Mouse (Mus musculus): ENCODE results near the gene Acot8. TPM values are rescaled to one million over a fixed set of nuclear protein-coding genes. Genes with fewer than 3 reads are reported as not detected.
"Not testable (repeated sequence)": the region's sequence is repeated elsewhere in the genome, so short reads cannot be mapped to it uniquely, and the experiment has no call there.

Gene Acot8
- polyA plus RNA-seq, 1 experiment = not detected

DNA sequence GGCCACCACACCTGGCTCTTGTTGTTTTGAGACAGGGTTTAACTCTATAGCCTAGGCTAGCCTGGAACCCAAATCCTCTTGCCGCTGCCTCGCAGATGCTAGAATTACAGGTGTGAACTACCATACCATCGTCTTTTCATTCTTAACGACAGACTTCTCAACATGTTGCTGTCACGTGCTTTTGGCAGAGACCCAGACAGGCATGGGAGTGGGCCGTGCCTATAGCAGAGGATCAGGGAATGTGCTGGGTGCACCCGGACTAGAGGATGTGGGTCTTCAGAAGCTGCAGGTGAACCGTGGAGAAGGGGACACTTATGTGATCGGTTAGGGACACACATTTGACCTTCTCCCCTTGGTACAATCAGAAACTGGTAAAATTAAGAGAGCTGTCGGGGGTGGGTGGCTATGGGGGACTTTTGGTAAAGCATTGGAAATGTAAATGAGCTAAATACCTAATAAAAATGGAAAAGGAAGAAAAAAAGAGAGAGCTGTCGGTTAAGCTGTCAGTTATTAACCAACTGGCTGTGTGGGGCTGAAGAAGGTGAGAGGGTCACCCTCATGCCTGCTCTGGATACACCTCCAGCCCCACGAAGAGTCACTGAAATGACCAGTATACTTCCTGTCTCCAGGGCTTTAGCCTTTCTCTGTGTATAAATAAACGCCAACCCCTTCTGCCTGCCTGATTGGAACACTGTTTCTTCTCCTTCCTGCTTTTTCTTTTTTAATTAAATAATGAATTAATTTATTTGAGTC is 4.3 kb downstream of the Acot8 start:
- Histone ChIP-seq H3K27ac (ENCODE audit: insufficient read depth, low read depth, low read length) (no peak overlapping the region), H3K4me1 (ENCODE audit: control insufficient read depth, insufficient read depth, low read length) (peaks cover 13% of the 10 kb centered on the region), H3K4me3 (ENCODE audit: insufficient read depth, low read depth, low read length) (no peak overlapping the region)
- 89% methylated on average over 13 of the region's 13 CpGs for WGBS
- no peak for TF ChIP-seq POLR2A (IDR thresholded peaks at IDR 0.05; ENCODE audit: insufficient read depth, low read depth, low read length)
- no peak for TF ChIP-seq CTCF (IDR thresholded peaks at IDR 0.05; ENCODE audit: insufficient read depth, low read depth, low read length)

- WGBS = 81% methylated on average over 6 of the region's 6 CpGs
- not testable (repeated sequence) for H3K27ac ChIP-seq (ENCODE audit: insufficient read depth, low read depth, low read length); H3K4me1 ChIP-seq (ENCODE audit: control insufficient read depth, insufficient read depth, low read length); H3K4me3 ChIP-seq (ENCODE audit: insufficient read depth, low read depth, low read length)
Observed at GRCm38 (mm10) chr2:164798554-164798953, 6.1 kb downstream of the Acot8 start.

- H3K4me1 ChIP-seq (ENCODE audit: control insufficient read depth, insufficient read depth, low read length) = peaks cover 10% of the 10 kb centered on the region
- 75% methylated on average over 4 of the region's 4 CpGs for WGBS
- no peak overlapping the region for H3K4me3 ChIP-seq (ENCODE audit: insufficient read depth, low read depth, low read length)
- TF ChIP-seq POLR2A (IDR thresholded peaks at IDR 0.05; ENCODE audit: insufficient read depth, low read depth, low read length) (no peak), CTCF (IDR thresholded peaks at IDR 0.05; ENCODE audit: insufficient read depth, low read depth, low read length) (no peak)
- no peak overlapping the region for H3K27ac ChIP-seq (ENCODE audit: insufficient read depth, low read depth, low read length)
Observed at GRCm38 (mm10) chr2:164795868-164796267, 8.8 kb downstream of the Acot8 start.

GRCm38 (mm10) chr2:164794293-164794692 is 10.4 kb downstream of the Acot8 start:
- TF ChIP-seq POLR2A (IDR thresholded peaks at IDR 0.05; ENCODE audit: insufficient read depth, low read depth, low read length) (no peak), CTCF (IDR thresholded peaks at IDR 0.05; ENCODE audit: insufficient read depth, low read depth, low read length) (peak; percentile 47; the same call in 1 of the 2 replicates)
- WGBS = 9% methylated on average over 5 of the region's 5 CpGs
- Histone ChIP-seq H3K4me1 (ENCODE audit: control insufficient read depth, insufficient read depth, low read length) (peaks cover 10% of the 10 kb centered on the region), H3K4me3 (ENCODE audit: insufficient read depth, low read depth, low read length) (no peak overlapping the region), H3K27ac (ENCODE audit: insufficient read depth, low read depth, low read length) (no peak overlapping the region)

DNA sequence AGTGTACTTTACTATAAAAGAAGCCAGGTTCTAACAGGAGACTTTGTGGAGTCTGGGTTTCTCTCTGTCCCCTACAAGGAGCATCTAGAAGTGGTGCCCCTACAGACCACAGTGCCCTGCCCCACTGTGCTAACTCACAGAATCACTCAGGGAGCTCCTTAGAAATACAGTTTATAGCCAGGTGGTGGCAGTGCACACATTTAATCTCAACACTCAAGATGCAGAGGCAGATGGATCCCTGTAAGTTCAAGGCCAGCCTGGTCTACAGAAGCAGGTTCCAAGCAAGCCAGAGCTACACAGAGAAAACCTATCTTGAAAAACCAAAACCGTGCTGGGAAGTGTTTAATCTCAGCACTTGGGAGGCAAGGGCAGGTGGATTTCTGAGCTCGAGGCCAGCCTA is 10.9 kb downstream of the Acot8 start:
- H3K4me3 ChIP-seq (ENCODE audit: insufficient read depth, low read depth, low read length) = no peak overlapping the region
- H3K4me1 ChIP-seq (ENCODE audit: control insufficient read depth, insufficient read depth, low read length) = peaks cover 14% of the 10 kb centered on the region
- TF ChIP-seq POLR2A (IDR thresholded peaks at IDR 0.05; ENCODE audit: insufficient read depth, low read depth, low read length) (no peak), CTCF (IDR thresholded peaks at IDR 0.05; ENCODE audit: insufficient read depth, low read depth, low read length) (no peak)
- H3K27ac ChIP-seq (ENCODE audit: insufficient read depth, low read depth, low read length) = no peak overlapping the region
- 82% methylated on average over 2 of the region's 2 CpGs for WGBS

DNA sequence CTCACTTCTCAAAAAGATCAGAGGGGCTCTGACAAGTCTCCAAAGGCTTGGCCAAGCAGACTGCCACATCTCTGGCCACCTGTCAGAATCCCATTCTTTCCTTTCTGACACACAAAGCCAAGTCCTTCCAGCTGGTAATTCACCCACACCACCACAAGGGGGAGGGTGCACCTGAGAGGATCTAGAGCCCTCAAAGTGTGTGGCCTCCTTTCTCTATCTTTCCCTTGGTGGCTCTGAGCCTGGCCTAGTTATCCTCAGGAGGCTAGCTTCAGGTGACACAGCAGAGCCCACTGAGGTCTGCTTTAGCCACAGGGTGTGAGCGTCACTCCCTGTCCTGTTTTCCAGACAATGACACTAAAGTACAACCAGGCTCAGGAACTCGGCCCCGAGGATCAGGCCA is 11.4 kb downstream of the Acot8 start:
- Histone ChIP-seq H3K4me3 (ENCODE audit: insufficient read depth, low read depth, low read length) (no peak overlapping the region), H3K27ac (ENCODE audit: insufficient read depth, low read depth, low read length) (no peak overlapping the region), H3K4me1 (ENCODE audit: control insufficient read depth, insufficient read depth, low read length) (peaks cover 18% of the 10 kb centered on the region)
- 67% methylated on average over 3 of the region's 3 CpGs for WGBS
- peak; percentile 20; the same call in 1 of the 2 replicates for TF ChIP-seq CTCF (IDR thresholded peaks at IDR 0.05; ENCODE audit: insufficient read depth, low read depth, low read length)
- no peak for TF ChIP-seq POLR2A (IDR thresholded peaks at IDR 0.05; ENCODE audit: insufficient read depth, low read depth, low read length)

DNA sequence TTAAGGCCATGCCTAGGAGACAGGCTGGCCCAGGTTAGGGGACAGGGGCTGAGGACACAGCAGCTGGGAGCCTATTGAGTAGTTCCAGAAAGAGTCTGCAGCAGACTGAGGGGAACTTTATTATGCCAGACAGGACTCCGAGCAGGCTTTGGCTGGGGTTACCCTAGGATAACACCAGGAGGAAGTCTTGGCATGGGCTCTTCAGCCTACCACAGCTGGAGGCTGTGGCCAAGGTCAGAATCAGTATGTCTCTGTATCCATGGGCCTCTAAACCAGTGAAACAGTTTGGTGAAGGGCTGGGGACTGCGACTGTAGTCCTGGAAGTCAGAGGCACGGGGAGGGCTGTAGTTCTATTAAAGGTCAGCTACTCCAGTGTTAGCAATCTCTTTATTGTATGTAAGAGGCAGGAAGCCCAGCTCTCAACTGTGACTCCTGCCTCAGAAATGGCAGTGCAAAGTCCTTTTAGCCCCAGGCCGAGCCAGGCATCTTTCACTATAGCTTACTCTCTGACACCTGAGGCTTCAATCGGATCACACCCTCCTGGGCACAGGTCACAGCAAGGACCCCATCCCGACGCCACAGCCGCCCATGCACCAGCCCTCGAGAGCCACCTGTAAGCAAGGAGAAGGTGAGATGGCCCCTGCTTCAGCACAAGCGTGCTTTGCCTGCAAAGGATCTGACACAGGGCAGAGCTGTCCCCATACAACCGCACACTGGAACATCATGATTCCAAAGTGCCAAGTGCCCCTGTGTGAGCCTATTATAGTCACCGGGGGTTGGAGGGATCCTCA is 12.1 kb downstream of the Acot8 start:
- WGBS = 84% methylated on average over 12 of the region's 12 CpGs
- H3K4me3 ChIP-seq (ENCODE audit: insufficient read depth, low read depth, low read length) = no peak overlapping the region
- peaks cover 23% of the 10 kb centered on the region for H3K4me1 ChIP-seq (ENCODE audit: control insufficient read depth, insufficient read depth, low read length)
- H3K27ac ChIP-seq (ENCODE audit: insufficient read depth, low read depth, low read length) = no peak overlapping the region
- no peak for TF ChIP-seq POLR2A (IDR thresholded peaks at IDR 0.05; ENCODE audit: insufficient read depth, low read depth, low read length)
- no peak for TF ChIP-seq CTCF (IDR thresholded peaks at IDR 0.05; ENCODE audit: insufficient read depth, low read depth, low read length)

- 77% methylated on average over 18 of the region's 18 CpGs for WGBS
- Histone ChIP-seq H3K27ac (ENCODE audit: insufficient read depth, low read depth, low read length) (no peak overlapping the region), H3K4me1 (ENCODE audit: control insufficient read depth, insufficient read depth, low read length) (peaks cover 23% of the 10 kb centered on the region), H3K4me3 (ENCODE audit: insufficient read depth, low read depth, low read length) (no peak overlapping the region)
- TF ChIP-seq CTCF (IDR thresholded peaks at IDR 0.05; ENCODE audit: insufficient read depth, low read depth, low read length) (no peak), POLR2A (IDR thresholded peaks at IDR 0.05; ENCODE audit: insufficient read depth, low read depth, low read length) (no peak)
Observed at GRCm38 (mm10) chr2:164791841-164792261, 12.8 kb downstream of the Acot8 start.

GRCm38 (mm10) chr2:164790451-164790850 is 14.2 kb downstream of the Acot8 start:
- Histone ChIP-seq H3K4me1 (ENCODE audit: control insufficient read depth, insufficient read depth, low read length) (peaks cover 27% of the 10 kb centered on the region), H3K27ac (ENCODE audit: insufficient read depth, low read depth, low read length) (no peak overlapping the region), H3K4me3 (ENCODE audit: insufficient read depth, low read depth, low read length) (no peak overlapping the region)
- WGBS = 84% methylated on average over 4 of the region's 4 CpGs
- TF ChIP-seq POLR2A (IDR thresholded peaks at IDR 0.05; ENCODE audit: insufficient read depth, low read depth, low read length) (no peak), CTCF (IDR thresholded peaks at IDR 0.05; ENCODE audit: insufficient read depth, low read depth, low read length) (no peak)

Data from olfactory bulb, adult 2 months (tissue).